Mouse (Mus musculus) heart, postnatal 0 days (tissue): ENCODE data around the gene Bbip1.

ENCODE experiments used
- CTCF ChIP-seq: IDR thresholded peaks from 2 replicates; pipeline ENCODE4 v1.5.1; 2016; ENCODE audit warnings: antibody characterized with exemption, control low read depth, low read depth
- EP300 ChIP-seq: IDR thresholded peaks from 2 replicates; pipeline ENCODE4 v1.6.1; 2016; ENCODE audit warnings: antibody characterized with exemption, low read depth

DNA sequence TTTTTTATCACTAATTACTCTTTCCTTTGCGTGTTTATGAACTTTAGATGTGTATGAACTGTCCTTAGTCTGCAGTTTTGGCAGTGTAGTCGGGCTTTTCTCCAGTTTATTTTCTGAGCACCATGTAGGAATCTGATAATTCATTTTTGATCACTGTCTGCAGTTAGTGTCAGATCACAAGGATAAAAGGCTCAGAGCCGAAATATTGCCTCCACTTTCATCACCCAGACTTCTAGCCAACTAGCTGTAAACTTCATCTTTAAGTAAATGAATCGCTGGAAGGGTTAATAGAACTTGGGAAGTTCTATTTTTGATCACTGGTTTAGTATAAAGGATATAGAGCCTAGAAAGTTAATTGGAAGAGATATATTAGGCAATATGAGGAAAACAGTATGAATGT lies 18.1 kb upstream of the Bbip1 start:
- no peak for TF ChIP-seq CTCF
- TF ChIP-seq EP300 = no peak
